In genomic region chr12:91313974-91314587, GRCm38 (mm10) we compare ENCODE assay signal across 8 mouse cellular contexts.
A peak's percentile ranks its signal among the peaks of the same experiment; 100 is the strongest.
DNase-seq lines count a peak whose midpoint lies in the region; ATAC-seq lines count a peak whose summit lies in the region.

No protein-coding gene starts in this region.

- no peak overlapping the region for H3K27ac ChIP-seq in liver, embryonic 11.5 days (ENCODE audit: low read depth, low read length)
- no peak overlapping the region for H3K27ac ChIP-seq in liver, embryonic 12.5 days

- WGBS in liver, embryonic 11.5 days, result 61% methylated on average over 10 of the region's 10 CpGs
- whole genome bisulfite sequencing in liver, embryonic 12.5 days (ENCODE audit: insufficient replicate concordance), result 64% methylated on average over 10 of the region's 10 CpGs
- WGBS in large intestine, adult 2 months, result 56% methylated on average over 10 of the region's 10 CpGs

- no peak overlapping the region for H3K4me3 ChIP-seq in liver, embryonic 11.5 days (ENCODE audit: low read depth, low read length)
- no peak overlapping the region for H3K4me3 ChIP-seq in liver, embryonic 12.5 days

- H3K4me1 ChIP-seq in liver, embryonic 11.5 days (replicated peaks; ENCODE audit: control insufficient read depth, insufficient read depth, low read length), result no peaks in the 10 kb centered on the region
- H3K4me1 ChIP-seq in liver, embryonic 12.5 days, result no peaks in the 10 kb centered on the region

- peak; percentile 16 for DNase-seq in cerebellum, adult 11 months
- DNase-seq in cerebellum, postnatal 4 days (ENCODE audit: low spot score in 2 of 2), result no peak
- DNase-seq in liver, embryonic 11.5 days (ENCODE audit: low spot score), result no peak
- peak; percentile 61 for DNase-seq in embryo, embryonic 11 days
- peak; percentile 21 for DNase-seq in large intestine, adult 2 months (ENCODE audit: low read depth, low spot score)
- peak; percentile 78 for DNase-seq in retina, postnatal 1 day
- no peak for DNase-seq in spleen, adult 12 weeks (ENCODE audit: low spot score)

- no peaks in the 10 kb centered on the region for H3K36me3 ChIP-seq in liver, embryonic 11.5 days (ENCODE audit: control insufficient read depth, insufficient read depth, low read length)
- peaks cover 16% of the 10 kb centered on the region for H3K36me3 ChIP-seq in liver, embryonic 12.5 days

- H3K9me3 ChIP-seq in liver, embryonic 11.5 days (ENCODE audit: control insufficient read depth, low read length), result no peaks in the 10 kb centered on the region
- H3K9me3 ChIP-seq in liver, embryonic 12.5 days (replicated peaks), result no peaks in the 10 kb centered on the region

- no peak overlapping the region for H3K9ac ChIP-seq in liver, embryonic 11.5 days (ENCODE audit: low read depth, low read length)
- H3K9ac ChIP-seq in liver, embryonic 12.5 days, result no peak overlapping the region

- peak; percentile 66 for ATAC-seq in liver, embryonic 11.5 days (replicated peaks; ENCODE audit: low FRiP score)
- ATAC-seq in liver, embryonic 12.5 days, result no peak

- no peak overlapping the region for H3K4me2 ChIP-seq in liver, embryonic 11.5 days
- H3K4me2 ChIP-seq in liver, embryonic 12.5 days, result no peak overlapping the region

- no peaks in the 10 kb centered on the region for H3K27me3 ChIP-seq in liver, embryonic 11.5 days (replicated peaks; ENCODE audit: control insufficient read depth, insufficient read depth, low read length)
- H3K27me3 ChIP-seq in liver, embryonic 12.5 days (replicated peaks), result no peaks in the 10 kb centered on the region

Comparison
In these comparisons a context has a peak if more than half of its experiments do, and no peak if none do; other contexts are left out.
1. DNase-seq: peak in cerebellum, adult 11 months (single experiment), embryo, embryonic 11 days (single experiment), large intestine, adult 2 months (single experiment) and retina, postnatal 1 day (single experiment); none in cerebellum, postnatal 4 days (0 of 2), liver, embryonic 11.5 days (single experiment) and spleen, adult 12 weeks (single experiment).